Mouse (Mus musculus): ENCODE measurements around the gene Bdh1.

DNA sequence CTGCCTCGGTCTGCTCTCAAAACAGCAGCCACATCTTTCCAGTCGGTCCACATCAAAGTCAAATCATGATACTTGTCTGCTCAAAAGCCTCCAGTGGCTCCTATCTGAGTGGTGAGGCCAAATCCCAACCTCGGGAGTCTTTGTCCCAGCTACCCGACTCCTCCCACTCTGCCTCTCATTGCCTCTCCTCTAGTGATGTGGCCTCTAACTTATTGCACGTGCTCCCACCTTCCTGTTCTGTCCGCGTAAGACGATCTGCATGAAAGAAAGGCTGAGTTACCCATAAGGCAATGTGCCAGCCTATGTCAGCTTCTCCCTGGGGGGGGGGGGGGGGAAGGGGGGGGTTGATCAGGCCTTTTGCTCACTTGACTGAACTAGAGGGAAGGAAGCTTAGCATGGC lies 20.0 kb upstream of the Bdh1 start:
- TF ChIP-seq CTCF (IDR thresholded peaks at IDR 0.05) (no peak), EP300 (IDR thresholded peaks at IDR 0.05) (no peak)

All from lung, postnatal 0 days (tissue).